Comparison of ENCODE assay signal across 21 mouse cellular contexts in the genomic region with DNA sequence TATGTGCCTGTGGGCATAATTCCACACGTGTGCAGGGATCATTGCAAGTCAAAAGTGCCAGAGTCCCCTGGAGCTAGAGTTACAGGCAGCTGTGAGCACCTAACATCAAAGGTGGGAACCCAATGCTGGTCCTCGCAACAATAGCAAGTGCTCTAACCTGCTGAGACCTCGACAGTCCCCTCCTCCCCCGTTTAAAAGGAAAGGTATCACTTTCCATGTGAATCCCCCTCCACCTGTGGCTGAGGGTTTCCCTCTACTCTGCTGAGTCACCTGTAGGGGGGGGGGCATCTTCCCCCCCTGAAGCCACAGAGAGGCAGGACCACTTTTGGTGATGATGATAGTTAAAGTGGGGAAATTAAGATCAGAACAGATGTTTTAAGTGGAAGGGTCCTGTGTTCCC.
DNase-seq lines count a peak whose midpoint lies in the region; TF ChIP-seq lines count a peak whose summit lies in the region.
"Had no signal": no experiment of that assay in that cellular context is flagged by ENCODE, and none has a peak within 500 bp of the region (broad histone marks: within the 10 kb centered on the region; RNA-seq: fewer than 3 reads in every experiment).

No protein-coding gene starts in this region.

- H3K9me3 ChIP-seq in ES-Bruce4 (replicated peaks; ENCODE audit: control insufficient read depth, insufficient read depth, low read length, poor library complexity, severe bottlenecking): peaks cover 10% of the 10 kb centered on the region
- H3K9me3 ChIP-seq: forebrain, embryonic 15.5 days had no signal

- no peak for TF ChIP-seq POLR2A in testis, adult 2 months (IDR thresholded peaks at IDR 0.05; ENCODE audit: control insufficient read depth, low read depth, low read length)
- no peak for TF ChIP-seq POLR2A in ES-Bruce4 (IDR thresholded peaks at IDR 0.05; ENCODE audit: insufficient read depth, low read length)

- TF ChIP-seq EP300 in ES-Bruce4 (IDR thresholded peaks at IDR 0.05; ENCODE audit: insufficient read depth, low read depth, low read length): peak; percentile 83

- no peak overlapping the region for H3K9ac ChIP-seq in ES-Bruce4 (ENCODE audit: low read depth, poor library complexity, severe bottlenecking)
- H3K9ac ChIP-seq: embryonic facial prominence, embryonic 12.5 days; forebrain, embryonic 13.5 days; forebrain, embryonic 15.5 days; forebrain, postnatal 0 days had no signal

- TF ChIP-seq CTCF in testis, adult 2 months (IDR thresholded peaks at IDR 0.05; ENCODE audit: control insufficient read depth, insufficient read depth, insufficient replicate concordance, low read depth, low read length): no peak
- no peak for TF ChIP-seq CTCF in ES-Bruce4 (IDR thresholded peaks at IDR 0.05; ENCODE audit: low read depth, low read length)

- H3K4me3 ChIP-seq in testis, adult 2 months (ENCODE audit: control insufficient read depth, low read depth, low read length): peak overlapping the region; percentile 78
- H3K4me3 ChIP-seq in ES-Bruce4 (ENCODE audit: low read depth, low read length): no peak overlapping the region
- H3K4me3 ChIP-seq: embryonic facial prominence, embryonic 10.5 days; embryonic facial prominence, embryonic 12.5 days; forebrain, embryonic 13.5 days; forebrain, embryonic 15.5 days had no signal

- H3K27me3 ChIP-seq in testis, adult 2 months (ENCODE audit: control insufficient read depth, insufficient read depth, low read length): no peaks in the 10 kb centered on the region
- no peaks in the 10 kb centered on the region for H3K27me3 ChIP-seq in ES-Bruce4 (ENCODE audit: control insufficient read depth, insufficient read depth, low read length, poor library complexity, severe bottlenecking)
- H3K27me3 ChIP-seq: embryonic facial prominence, embryonic 12.5 days; forebrain, embryonic 13.5 days; forebrain, embryonic 15.5 days; Patski had no signal

- DNase-seq in testis, postnatal 14 days (ENCODE audit: low spot score): no peak
- peak; percentile 27 for DNase-seq in R1 (ENCODE audit: low read depth, low spot score)
- no peak for DNase-seq in gastrocnemius, postnatal 4 days (ENCODE audit: low spot score in 2 of 2)
- no peak for DNase-seq in cerebellum, adult 8-10 months
- DNase-seq: adrenal gland, adult 2 months; adrenal gland, postnatal 10 days; adrenal gland, postnatal 25 days; cerebellum, adult 11 months; cerebellum, adult 18-20 months; cerebellum, adult 9-10 months; cerebellum, postnatal 10 days; cerebellum, postnatal 25 days; forebrain, postnatal 0 days had no signal

- no peak overlapping the region for H3K27ac ChIP-seq in testis, adult 2 months (ENCODE audit: control insufficient read depth, insufficient read depth, low read depth, low read length)
- H3K27ac ChIP-seq in ES-Bruce4 (ENCODE audit: insufficient read depth, low read length): no peak overlapping the region
- H3K27ac ChIP-seq: embryonic facial prominence, embryonic 10.5 days; embryonic facial prominence, embryonic 12.5 days; forebrain, embryonic 13.5 days; forebrain, embryonic 15.5 days had no signal

- H3K4me1 ChIP-seq in testis, adult 2 months (ENCODE audit: control insufficient read depth, insufficient read depth, low read length): peaks cover 4% of the 10 kb centered on the region
- peaks cover 2% of the 10 kb centered on the region for H3K4me1 ChIP-seq in ES-Bruce4 (ENCODE audit: control insufficient read depth, insufficient read depth, low read length)
- H3K4me1 ChIP-seq: embryonic facial prominence, embryonic 12.5 days; forebrain, embryonic 13.5 days; forebrain, embryonic 15.5 days had no signal

- H3K36me3 ChIP-seq in testis, adult 2 months (ENCODE audit: control insufficient read depth, insufficient read depth, low read length): no peaks in the 10 kb centered on the region
- H3K36me3 ChIP-seq in ES-Bruce4 (ENCODE audit: control insufficient read depth, insufficient read depth, low read length, poor library complexity, severe bottlenecking): no peaks in the 10 kb centered on the region
- H3K36me3 ChIP-seq: embryonic facial prominence, embryonic 10.5 days; embryonic facial prominence, embryonic 12.5 days; forebrain, embryonic 15.5 days; G1E had no signal
